Mouse (Mus musculus) myocyte (in vitro differentiated cells): ENCODE data around the gene Slc22a26. TPM values are rescaled to one million over a fixed set of nuclear protein-coding genes. Genes with fewer than 3 reads are reported as not detected.

Source experiments
- H3K27me3 ChIP-seq: one replicate; pipeline ENCODE4 v1.6.1; 2011; ENCODE audit not compliant: control insufficient read depth, insufficient read depth, insufficient read length
- H3K36me3 ChIP-seq: one replicate; pipeline ENCODE4 v1.6.1; 2011; ENCODE audit not compliant: control insufficient read depth, insufficient read depth
- H3K4me2 ChIP-seq: one replicate; pipeline ENCODE4 v1.6.1; 2011; ENCODE audit warnings: low read depth, control low read depth
- H3K4me3 ChIP-seq: one replicate; pipeline ENCODE4 v1.5.1; 2011; ENCODE audit warnings: mild to moderate bottlenecking, control low read depth, moderate library complexity
- H3K79me2 ChIP-seq: one replicate; pipeline ENCODE4 v1.6.1; 2011; ENCODE audit not compliant: control insufficient read depth, insufficient read depth
- H3ac ChIP-seq: one replicate; pipeline ENCODE4 v1.6.1; 2011; ENCODE audit not compliant: control insufficient read depth, insufficient read length
- CEBPB ChIP-seq: IDR thresholded peaks from 2 replicates; pipeline ENCODE4 v1.6.1; 2011; ENCODE audit warnings: mild to moderate bottlenecking, moderate library complexity; ENCODE audit not compliant: poor library complexity, insufficient read depth, severe bottlenecking
- E2F4 ChIP-seq: IDR thresholded peaks from one replicate; pipeline ENCODE4 v1.6.1; 2011; ENCODE audit warnings: mild to moderate bottlenecking, control low read depth, moderate library complexity; ENCODE audit not compliant: insufficient read depth
- MAX ChIP-seq: IDR thresholded peaks from one replicate; pipeline ENCODE4 v1.6.1; 2011; ENCODE audit warnings: low read depth, mild to moderate bottlenecking, control low read depth
- MYOD1 ChIP-seq, 3 experiments: IDR thresholded peaks; one replicate each; pipeline ENCODE4 v1.6.1; 2011; ENCODE audit warnings: control low read depth in 2 of 3, low read depth in 2 of 3, mild to moderate bottlenecking in 2 of 3, moderate library complexity in 1 of 3; ENCODE audit not compliant: insufficient read length in 2 of 3, control insufficient read depth in 1 of 3
- MYOG ChIP-seq, 3 experiments: IDR thresholded peaks; one replicate each; pipeline ENCODE4 v1.6.1; 2011; ENCODE audit warnings: control low read depth in 2 of 3, low read depth in 2 of 3, mild to moderate bottlenecking in 2 of 3; ENCODE audit not compliant: insufficient read length in 2 of 3, control insufficient read depth in 1 of 3, insufficient read depth in 1 of 3
- POLR2A ChIP-seq: IDR thresholded peaks from one replicate; pipeline ENCODE4 v1.6.1; 2011; ENCODE audit warnings: low read depth, mild to moderate bottlenecking, control low read depth, moderate library complexity; ENCODE audit not compliant: insufficient read length
- POLR2AphosphoS2 ChIP-seq: IDR thresholded peaks from one replicate; pipeline ENCODE4 v1.6.1; 2011; ENCODE audit warnings: low read depth, control low read depth; ENCODE audit not compliant: insufficient read length
- REST ChIP-seq: IDR thresholded peaks from one replicate; pipeline ENCODE4 v1.6.1; 2011; ENCODE audit warnings: mild to moderate bottlenecking, control low read depth, moderate library complexity; ENCODE audit not compliant: insufficient read depth, insufficient read length
- SRF ChIP-seq: IDR thresholded peaks from one replicate; pipeline ENCODE4 v1.6.1; 2011; ENCODE audit warnings: low read depth; ENCODE audit not compliant: control insufficient read depth, insufficient read length
- TCF12 ChIP-seq: IDR thresholded peaks from one replicate; pipeline ENCODE4 v1.6.1; 2011; ENCODE audit warnings: mild to moderate bottlenecking, control low read depth; ENCODE audit not compliant: poor library complexity, insufficient read depth, severe bottlenecking
- TCF3 ChIP-seq: IDR thresholded peaks from one replicate; pipeline ENCODE4 v1.6.1; 2011; ENCODE audit warnings: low read depth, control low read depth; ENCODE audit not compliant: insufficient read length
- USF1 ChIP-seq: IDR thresholded peaks from one replicate; pipeline ENCODE4 v1.6.1; 2011; ENCODE audit warnings: low read depth, mild to moderate bottlenecking, control low read depth, moderate library complexity
- polyA plus RNA-seq: library from polyadenylated mRNA; unstranded; fragments of >200 nt; fragmentation: generic; extraction: Trizol; gene quantifications from one replicate; pipeline ENCODE4 v1.2.1, GENCODE M21; 2012; ENCODE audit warnings: missing spikeins

Gene Slc22a26
- polyA plus RNA-seq, result not detected

GRCm38 (mm10) chr19:7802571-7802970, at the start of gene Slc22a26:
Gene Slc22a26 (minus strand): TSS chr19:7802667.
- no peaks in the 10 kb centered on the region for H3K36me3 ChIP-seq
- no peak within 1 kb of the TSS for H3K4me3 ChIP-seq
- H3K4me2 ChIP-seq, result no peak within 1 kb of the TSS
- H3ac ChIP-seq, result no peak within 1 kb of the TSS
- H3K79me2 ChIP-seq, result no peaks in the 10 kb centered on the region
- TF ChIP-seq MAX (no peak), SRF (no peak), REST (no peak), TCF3 (no peak), MYOD1 (IDR thresholded peaks at IDR 0.05; ENCODE audit: control insufficient read depth in 1 of 3, insufficient read length in 2 of 3, low read depth in 2 of 3) (no peak), POLR2A (no peak), USF1 (no peak), POLR2AphosphoS2 (no peak), CEBPB (no peak), E2F4 (no peak), MYOG (IDR thresholded peaks at IDR 0.05; ENCODE audit: control insufficient read depth in 1 of 3, insufficient read depth in 1 of 3, insufficient read length in 2 of 3, low read depth in 2 of 3) (no peak), TCF12 (no peak)
- no peaks in the 10 kb centered on the region for H3K27me3 ChIP-seq

GRCm38 (mm10) chr19:7829851-7830250, 27.4 kb upstream of the Slc22a26 start:
- Histone ChIP-seq H3K79me2 (no peaks in the 10 kb centered on the region), H3K4me3 (no peak overlapping the region), H3K36me3 (no peaks in the 10 kb centered on the region), H3K27me3 (no peaks in the 10 kb centered on the region), H3K4me2 (no peak overlapping the region), H3ac (no peak overlapping the region)
- no peak for TF ChIP-seq POLR2AphosphoS2
- no peak for TF ChIP-seq E2F4
- TF ChIP-seq SRF, result no peak
- no peak for TF ChIP-seq REST
- TF ChIP-seq MYOG (IDR thresholded peaks at IDR 0.05; ENCODE audit: control insufficient read depth in 1 of 3, insufficient read depth in 1 of 3, insufficient read length in 2 of 3, low read depth in 2 of 3), result no peak
- TF ChIP-seq MYOD1 (IDR thresholded peaks at IDR 0.05; ENCODE audit: control insufficient read depth in 1 of 3, insufficient read length in 2 of 3, low read depth in 2 of 3), result no peak
- no peak for TF ChIP-seq MAX
- no peak for TF ChIP-seq TCF12

- Histone ChIP-seq H3K36me3 (no peaks in the 10 kb centered on the region), H3ac (no peak overlapping the region), H3K79me2 (no peaks in the 10 kb centered on the region), H3K4me3 (no peak overlapping the region), H3K4me2 (no peak overlapping the region), H3K27me3 (no peaks in the 10 kb centered on the region)
- no peak for TF ChIP-seq TCF12
- TF ChIP-seq USF1, result no peak
- TF ChIP-seq MYOD1 (IDR thresholded peaks at IDR 0.05; ENCODE audit: control insufficient read depth in 1 of 3, insufficient read length in 2 of 3, low read depth in 2 of 3), result no peak
- TF ChIP-seq TCF3, result no peak
- TF ChIP-seq SRF, result no peak
- TF ChIP-seq POLR2AphosphoS2, result no peak
- TF ChIP-seq REST, result no peak
- no peak for TF ChIP-seq E2F4
- TF ChIP-seq MAX, result no peak
These were observed 11.9 kb downstream of the Slc22a26 start for GRCm38 (mm10) chr19:7790571-7790970.

- Histone ChIP-seq H3K4me3 (no peak overlapping the region), H3K79me2 (no peaks in the 10 kb centered on the region)
- no peak for TF ChIP-seq POLR2AphosphoS2
- no peak for TF ChIP-seq USF1
- TF ChIP-seq CEBPB, result no peak
- no peak for TF ChIP-seq TCF12
- no peak for TF ChIP-seq MYOG (IDR thresholded peaks at IDR 0.05; ENCODE audit: control insufficient read depth in 1 of 3, insufficient read depth in 1 of 3, insufficient read length in 2 of 3, low read depth in 2 of 3)
- no peak for TF ChIP-seq E2F4
- TF ChIP-seq MAX, result no peak
- TF ChIP-seq TCF3, result no peak
- no peak for TF ChIP-seq MYOD1 (IDR thresholded peaks at IDR 0.05; ENCODE audit: control insufficient read depth in 1 of 3, insufficient read length in 2 of 3, low read depth in 2 of 3)
- no peak for TF ChIP-seq SRF
- no peak for TF ChIP-seq REST
- no peak for TF ChIP-seq POLR2A
These were observed 27.2 kb downstream of the Slc22a26 start for GRCm38 (mm10) chr19:7775306-7775705.

GRCm38 (mm10) chr19:7766124-7766523, 36.3 kb downstream of the Slc22a26 start:
- Histone ChIP-seq H3K4me3 (no peak overlapping the region), H3K27me3 (no peaks in the 10 kb centered on the region), H3K4me2 (no peak overlapping the region), H3K36me3 (no peaks in the 10 kb centered on the region), H3K79me2 (no peaks in the 10 kb centered on the region), H3ac (no peak overlapping the region)
- no peak for TF ChIP-seq USF1
- no peak for TF ChIP-seq TCF3
- TF ChIP-seq REST, result no peak
- no peak for TF ChIP-seq E2F4
- TF ChIP-seq POLR2A, result no peak
- TF ChIP-seq TCF12, result no peak
- TF ChIP-seq CEBPB, result no peak
- no peak for TF ChIP-seq MYOD1 (IDR thresholded peaks at IDR 0.05; ENCODE audit: control insufficient read depth in 1 of 3, insufficient read length in 2 of 3, low read depth in 2 of 3)
- no peak for TF ChIP-seq SRF
- no peak for TF ChIP-seq MAX

More at GRCm38 (mm10) chr19:7775306-7775705, 27.2 kb downstream of the Slc22a26 start:
- Histone ChIP-seq H3K4me2 (no peak overlapping the region), H3K27me3 (no peaks in the 10 kb centered on the region), H3K36me3 (no peaks in the 10 kb centered on the region), H3ac (no peak overlapping the region)
